Mouse (Mus musculus) ovary, postnatal 14 days (tissue): ENCODE measurements around the gene Rxra.
A peak's percentile ranks its signal among the peaks of the same experiment; 100 is the strongest.

ENCODE experiments used
- DNase-seq: peaks from one replicate; pipeline ENCODE4 v3.0.0; 2022; ENCODE audit warnings: low spot score

The Rxra gene

DNA sequence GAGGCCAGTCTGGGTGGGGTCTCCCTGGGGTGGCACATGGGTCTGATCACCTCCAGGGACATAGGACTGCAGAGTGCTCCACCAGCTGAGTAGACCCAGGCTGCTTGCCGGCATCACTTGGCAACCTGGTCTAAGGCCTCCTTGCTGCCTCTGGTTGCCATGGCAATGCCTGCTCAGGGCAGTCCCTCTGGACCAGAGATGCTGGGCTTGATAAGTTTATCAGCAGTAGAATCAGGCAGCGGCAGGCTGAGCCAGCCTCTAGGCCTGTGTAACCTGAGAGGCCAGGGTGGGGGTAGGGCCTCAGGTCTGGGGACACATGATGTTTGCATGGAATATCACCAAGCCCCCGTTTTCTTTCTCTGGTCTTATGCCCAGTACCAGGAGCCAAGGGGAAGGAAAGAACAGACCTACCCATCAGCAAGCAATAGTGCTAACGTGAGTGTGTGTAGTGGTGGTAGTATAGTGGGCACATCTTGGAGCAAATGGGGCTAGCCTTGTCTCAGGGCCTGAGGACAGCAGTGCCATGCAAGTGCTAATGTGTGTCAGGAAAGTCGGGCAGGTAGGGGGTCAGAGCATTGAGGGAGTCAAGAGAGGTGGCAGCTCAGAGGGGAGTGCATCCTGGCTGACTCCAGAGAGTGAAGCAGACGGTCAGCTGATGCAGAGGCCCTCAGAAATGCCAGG, 88.2 kb downstream of the Rxra start:
- no peak for DNase-seq

DNA sequence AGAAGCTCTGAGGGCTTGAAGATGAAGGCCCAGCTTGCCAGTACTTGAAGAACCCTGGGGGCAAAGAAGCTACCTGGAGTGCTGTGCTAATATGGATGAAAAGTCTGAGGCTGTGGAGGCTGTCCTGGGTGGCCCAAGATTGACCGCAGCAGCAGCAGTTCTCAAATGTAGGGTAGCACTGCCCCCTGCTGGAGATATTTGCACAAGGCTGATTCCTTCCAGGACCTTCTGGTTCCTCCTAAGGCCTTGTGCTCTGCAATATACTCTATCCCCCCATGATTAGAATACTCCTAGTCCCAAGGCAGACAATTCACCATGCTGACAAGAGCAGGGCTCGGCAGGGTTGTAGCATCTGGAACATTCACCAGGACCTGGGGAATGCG, 88.7 kb downstream of the Rxra start:
- DNase-seq: peak; percentile 92

DNA sequence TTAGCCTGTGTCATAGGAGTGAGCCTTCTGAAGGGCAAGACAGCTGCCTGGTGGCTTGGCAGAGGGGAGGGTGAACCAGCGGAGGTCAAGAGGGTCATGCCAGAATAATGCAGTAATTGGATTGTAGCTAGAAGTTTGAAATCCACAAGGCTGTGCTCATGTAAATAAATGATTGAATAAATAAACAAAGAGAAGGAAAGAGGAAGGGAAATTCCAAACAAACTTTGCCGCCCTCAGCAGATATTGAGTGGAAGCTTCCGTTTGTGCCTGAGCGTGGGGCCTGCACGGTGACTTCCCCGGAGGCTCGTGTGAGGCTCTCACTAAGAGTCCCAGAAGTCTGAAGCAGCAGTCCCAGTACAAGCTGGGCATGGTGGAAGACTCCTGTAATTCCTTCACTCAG, 91.5 kb downstream of the Rxra start:
- no peak for DNase-seq

DNA sequence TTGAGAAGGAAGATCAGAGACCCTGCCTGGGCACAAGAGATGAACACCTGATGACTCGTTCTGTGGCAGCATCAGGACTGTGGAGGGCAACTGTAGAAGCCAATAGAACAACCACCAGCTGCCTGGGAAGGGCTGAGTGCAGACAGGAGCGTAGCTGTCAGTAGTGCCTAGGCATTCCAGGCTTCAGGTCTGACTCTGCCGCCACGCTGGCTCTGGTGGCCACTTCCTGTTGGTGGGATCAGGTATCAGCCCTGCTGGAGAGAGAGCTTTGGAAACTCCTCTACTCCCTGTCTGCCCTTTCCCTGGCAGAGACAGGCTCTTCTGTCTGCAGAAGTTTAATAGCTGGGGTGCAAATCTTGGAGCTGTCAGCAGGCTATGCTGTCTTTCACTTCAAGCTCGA, 93.5 kb downstream of the Rxra start:
- no peak for DNase-seq

DNA sequence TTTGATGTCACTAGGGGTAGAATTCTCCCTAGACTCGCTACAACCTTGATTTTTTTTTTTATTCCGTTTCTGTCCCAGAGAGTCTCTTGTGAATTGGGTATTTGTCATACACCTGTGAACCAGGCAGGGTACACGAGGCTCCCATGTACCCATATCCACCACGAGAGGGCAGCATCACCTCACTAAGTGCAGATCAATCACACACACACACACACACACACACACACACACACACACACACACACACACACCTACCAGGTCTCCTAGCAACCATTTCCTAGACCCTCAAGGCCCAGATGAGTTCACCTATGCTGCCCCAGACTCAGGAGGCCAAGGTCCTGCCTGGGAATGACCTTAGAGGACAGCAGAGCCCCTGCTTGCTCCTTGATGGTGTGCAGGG, 94.0 kb downstream of the Rxra start:
- no peak for DNase-seq

DNA sequence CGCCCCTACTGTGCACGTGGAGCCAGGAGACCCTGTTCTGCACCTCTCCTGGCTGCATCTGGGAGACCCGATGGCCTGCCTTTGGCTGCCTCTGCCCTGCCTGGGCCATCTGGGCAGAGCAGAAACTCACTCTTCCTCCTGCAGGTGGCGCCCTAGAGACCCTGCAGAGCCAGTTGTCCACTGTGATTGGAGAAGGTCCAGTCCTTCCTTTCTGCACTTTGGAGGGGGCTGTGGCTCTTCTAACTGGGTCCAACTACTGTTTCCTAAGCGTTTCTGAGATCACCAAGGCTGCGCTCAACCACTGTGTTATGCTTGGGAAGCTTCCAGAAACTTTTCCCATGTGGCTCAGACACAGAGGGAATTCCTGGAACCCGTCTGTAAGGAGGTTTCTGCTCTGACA, 95.7 kb downstream of the Rxra start:
- DNase-seq: peak; percentile 92

DNA sequence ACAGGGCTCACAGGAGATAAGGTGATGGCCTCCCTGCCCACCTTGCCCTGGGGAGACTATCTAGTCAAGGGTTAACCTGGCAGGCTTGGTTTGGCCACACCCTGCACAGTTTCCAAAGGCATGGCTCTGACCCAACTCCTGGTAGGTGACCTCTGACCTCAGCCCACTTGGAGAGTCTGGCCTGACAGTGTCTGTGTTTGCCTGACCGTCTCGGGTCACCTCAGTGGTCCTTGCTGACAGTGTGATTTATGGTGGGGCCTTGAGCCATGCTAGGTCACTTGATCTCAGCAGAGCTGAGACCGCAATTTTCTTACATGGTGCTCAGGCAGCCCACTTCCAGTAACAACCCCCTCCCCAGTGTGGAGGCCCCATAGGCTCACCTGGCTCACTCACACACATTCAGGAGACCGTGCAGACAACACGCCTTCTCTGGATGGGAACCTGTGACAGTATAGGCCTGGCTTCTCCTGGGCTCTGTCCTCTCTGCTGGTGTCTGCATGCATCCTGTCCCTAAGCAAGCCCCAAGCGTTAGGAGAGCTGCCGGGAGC, 96.7 kb downstream of the Rxra start:
- no peak for DNase-seq

DNA sequence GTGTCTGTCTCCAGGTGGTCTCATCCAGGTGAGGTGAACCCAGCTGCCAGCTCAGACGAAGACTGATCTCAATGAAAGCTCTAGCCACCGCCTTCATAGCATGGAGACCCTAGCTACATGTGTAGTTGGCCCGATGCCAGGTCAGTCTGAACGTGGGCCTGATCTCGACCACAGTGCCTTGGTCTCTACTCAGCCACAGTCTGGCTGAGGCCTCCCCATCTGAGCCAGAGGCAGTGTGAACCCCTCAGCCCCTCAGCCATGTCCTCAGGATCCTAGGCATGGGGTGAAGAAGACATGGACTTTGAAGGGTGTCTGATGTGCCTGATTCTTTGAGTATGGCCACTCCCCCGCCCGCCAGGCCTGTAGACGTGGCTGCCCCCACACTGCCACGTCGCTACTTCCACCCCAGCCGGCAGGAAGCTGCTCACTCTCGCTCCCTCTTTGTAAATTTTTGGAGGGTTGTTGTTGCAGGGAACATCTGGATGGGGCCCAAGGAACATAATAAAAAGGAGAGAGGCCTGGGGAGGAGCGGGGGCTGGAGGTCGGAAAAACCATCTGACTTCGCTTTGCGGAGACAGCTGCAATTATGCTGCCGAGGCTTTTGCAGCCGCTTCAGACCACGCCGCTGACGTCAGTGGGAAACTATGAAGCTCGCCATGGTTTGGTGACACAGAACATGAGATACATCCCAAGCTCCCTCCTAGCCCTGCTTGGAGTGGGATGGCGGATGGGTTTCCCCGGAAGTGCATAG, 97.9 kb downstream of the Rxra start:
- peak; percentile 58 for DNase-seq

DNA sequence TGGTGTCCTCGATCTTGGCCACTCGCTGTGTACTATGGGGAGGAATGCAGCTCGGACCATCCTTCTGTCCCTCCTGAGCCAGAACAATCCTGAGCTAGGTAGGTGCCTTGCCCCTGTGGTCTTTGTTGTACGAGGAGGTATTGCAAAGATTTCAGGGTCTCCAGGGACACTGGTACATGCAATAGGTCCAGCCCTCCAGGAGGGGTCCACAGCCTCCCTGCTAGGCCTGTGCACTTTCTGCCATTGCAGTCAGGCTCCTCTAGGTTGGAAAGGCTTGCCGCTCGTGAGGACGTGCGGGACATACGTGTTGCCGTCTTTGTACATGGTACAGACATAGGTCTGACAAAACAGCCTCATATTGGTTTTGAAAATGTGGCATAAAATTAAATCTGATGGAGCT, 98.8 kb downstream of the Rxra start:
- DNase-seq: no peak

DNA sequence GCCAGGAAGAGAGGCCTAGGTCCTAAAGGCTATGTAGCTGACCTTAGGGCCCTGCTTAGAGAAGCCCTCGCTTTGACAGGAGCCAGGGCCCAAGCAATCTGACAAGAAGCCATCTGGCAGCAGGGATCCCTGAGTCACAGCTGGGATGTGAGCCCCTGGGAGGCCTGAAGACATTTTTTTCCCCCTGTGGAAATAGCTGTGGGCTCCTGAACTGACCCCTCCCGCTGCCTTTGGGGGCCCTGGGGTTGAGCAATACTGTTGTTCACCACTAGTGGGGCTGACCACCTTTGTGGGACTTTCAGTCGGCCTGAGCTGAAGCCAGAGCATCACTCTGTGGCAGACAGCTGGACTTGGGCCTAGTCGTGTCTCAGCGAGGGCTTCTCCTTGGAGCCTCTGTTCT, 99.4 kb downstream of the Rxra start:
- DNase-seq: no peak

DNA sequence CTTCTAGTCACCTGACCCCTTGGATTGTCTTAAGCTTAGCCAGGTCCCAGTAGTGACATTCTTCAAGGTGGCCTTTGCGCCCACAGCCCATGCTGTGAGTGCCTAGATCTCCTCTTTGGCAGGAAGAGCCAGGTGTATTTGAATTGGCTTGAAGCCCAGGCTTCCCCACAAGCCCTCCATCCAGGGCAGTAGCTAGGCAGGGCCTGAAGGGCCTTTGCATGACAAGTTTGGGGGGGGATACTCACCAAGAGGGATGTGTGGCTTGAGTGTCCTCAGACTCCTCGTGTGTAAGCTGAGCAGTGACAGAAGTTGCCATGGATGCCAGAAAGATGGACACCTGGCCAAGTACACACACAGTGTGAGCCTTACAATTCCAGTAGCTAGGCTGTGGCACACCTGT, 101.5 kb downstream of the Rxra start:
- DNase-seq: no peak

DNA sequence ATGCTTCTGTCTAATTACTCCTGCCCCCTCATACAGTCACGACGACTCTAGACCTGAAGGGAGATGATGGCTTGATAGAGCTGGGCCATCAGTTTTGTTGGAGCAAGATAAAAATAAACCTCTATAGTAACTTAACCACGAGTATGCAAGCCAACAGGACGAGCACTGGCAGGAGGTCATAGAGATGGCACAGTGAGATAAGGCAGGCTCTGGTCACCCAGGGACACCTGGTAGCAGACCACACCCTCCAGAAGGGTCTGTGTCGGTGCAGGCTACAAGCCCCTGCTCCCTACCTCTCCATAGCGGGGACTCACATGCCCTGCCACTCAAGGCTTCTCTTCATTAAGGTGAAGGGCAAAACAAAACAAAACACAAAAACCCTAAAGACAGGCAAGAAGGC, 102.0 kb downstream of the Rxra start:
- no peak for DNase-seq

DNA sequence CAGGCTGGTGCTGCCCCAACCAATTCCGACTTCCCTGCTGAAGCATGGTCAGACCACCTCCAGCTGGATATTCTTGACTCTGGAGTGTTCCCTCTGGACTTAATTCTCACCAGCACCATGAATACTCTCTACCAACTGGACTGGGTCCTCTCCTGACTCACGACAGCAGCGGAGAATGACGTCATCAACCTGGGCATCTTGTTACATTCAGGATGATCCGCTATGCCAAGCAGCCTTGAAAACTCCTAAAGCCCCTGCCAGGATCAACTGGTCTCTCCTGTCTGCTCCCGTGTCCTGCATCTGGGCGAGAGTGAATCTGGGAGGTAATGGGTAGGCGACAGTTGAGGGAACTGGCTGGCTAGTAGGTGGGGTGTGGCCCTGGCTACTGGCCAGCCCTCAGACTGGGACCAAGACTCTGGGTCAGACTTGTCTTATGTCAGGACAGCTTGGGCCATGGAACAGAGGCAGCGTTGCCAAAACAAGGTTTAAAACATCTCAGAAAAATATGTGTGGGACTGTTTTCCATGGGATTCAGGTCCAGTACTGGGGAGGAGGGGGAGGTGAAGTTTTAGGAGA, 103.1 kb downstream of the Rxra start:
- DNase-seq: no peak

DNA sequence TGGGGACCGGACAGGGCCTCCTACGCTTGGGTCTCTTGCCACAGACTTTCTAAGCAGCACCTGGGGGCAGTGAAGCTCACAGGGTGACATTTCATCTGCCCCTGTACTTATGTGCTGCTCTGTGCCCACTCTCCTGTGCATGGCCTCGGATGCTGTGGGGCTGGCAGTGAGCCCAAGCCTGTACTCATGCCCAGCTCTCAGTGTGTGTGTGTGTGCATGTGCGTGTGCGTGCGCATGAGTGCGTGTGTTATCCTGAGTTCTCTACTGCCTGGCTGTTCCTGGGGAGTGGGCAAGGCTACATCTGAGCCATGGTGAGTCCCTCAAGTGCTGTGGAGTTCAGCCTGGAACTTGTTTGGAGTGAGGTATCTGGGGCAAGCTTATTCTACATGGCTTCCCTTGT, 103.9 kb downstream of the Rxra start:
- no peak for DNase-seq

DNA sequence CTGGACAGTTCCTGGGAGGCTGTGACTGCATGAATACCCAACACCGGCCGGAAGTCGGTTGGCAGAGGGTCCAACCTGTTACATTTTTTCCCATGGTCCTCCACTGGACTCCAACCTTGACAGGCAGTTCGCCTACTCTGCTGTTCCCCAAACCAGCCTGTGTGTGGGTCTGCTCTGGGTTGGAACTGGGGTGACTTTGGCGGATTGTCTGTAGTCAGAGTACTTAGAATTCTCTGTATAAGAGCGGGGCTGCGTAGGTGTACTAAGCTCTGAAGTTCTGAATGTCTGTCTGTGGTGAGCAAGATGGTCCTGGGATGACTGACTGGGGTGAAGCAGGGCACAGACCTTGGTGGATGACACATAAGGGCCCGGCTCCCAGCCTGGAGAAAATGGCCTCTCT, 109.1 kb downstream of the Rxra start:
- no peak for DNase-seq

DNA sequence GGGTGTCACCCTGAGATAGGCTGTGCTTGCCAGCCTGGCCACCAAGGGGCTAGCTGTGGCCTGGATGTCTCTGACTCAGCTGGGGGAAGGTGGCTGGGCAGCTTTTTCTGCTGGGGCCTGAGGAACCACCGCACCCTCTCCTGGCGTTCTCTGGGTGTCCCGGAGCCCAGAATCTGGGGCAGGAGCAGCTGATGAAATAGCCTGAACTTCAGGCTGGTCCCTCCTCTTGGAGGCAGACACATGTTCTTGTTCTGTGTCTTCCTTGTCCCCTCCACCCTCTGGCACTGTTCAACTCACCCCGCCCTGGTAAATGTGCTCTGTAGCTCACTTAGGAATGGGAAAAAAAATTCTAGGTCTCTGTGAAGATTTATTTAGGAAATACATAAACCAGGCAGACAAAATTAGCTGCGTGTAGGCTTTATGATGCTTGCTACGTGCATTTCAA, 109.8 kb downstream of the Rxra start:
- DNase-seq: no peak

DNA sequence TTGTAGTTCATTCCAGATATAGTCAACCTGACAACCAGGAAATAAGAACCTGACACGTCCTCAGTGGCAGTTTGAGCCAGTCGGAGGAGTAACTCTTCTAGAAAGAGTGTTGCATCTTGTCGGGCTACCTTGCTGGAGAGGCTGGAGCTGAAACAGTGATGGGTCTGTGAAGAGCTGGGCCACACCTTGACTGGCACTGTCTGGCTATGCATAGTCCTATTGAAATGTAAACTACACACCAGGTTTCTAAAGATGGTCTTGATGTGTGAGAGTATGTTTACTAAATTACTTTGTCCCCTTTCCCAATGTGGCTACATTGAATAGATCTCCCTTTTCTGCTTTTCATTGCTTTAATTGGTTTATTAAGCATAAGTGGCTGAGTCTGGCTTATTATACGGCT, 115.3 kb downstream of the Rxra start:
- no peak for DNase-seq

DNA sequence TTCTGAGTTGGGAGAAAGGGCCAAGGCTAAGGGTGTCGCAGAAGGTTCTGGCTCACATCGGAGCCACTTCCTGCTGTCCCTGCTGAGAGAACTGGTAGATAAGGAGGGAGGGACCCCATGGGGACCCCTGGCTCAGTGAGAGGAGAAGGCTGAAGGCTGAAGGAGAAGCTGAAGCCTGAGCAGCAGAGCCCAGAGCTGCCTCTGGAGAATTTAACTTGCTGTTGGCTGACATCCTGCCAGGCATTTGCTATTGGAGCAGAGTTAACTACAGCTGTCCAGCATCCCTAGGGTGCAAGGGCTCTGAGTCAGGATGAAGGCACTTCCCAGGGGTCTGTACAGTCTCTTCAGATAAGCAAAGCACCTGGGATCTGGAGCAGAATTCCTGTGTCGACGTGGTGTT, 122.8 kb downstream of the Rxra start:
- no peak for DNase-seq

DNA sequence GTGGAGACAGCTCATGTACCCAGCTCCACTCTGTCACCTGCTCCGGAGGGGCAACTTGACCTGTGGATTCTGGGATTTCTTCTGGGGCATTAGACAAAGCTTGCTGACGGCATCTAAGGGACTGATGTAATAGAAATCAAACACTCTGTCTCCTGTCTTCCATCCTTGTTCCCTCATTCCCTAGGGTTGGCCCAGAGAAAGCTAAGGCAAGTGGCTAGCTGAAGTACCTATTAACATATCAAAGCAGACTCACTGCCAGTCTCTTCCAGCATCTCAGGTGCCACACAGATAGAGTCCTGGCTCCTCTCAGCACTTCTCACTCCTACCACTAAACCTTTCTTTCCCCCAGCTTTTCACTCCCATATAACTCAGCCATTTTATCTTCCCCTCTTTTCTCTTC, 124.8 kb downstream of the Rxra start:
- DNase-seq: no peak

DNA sequence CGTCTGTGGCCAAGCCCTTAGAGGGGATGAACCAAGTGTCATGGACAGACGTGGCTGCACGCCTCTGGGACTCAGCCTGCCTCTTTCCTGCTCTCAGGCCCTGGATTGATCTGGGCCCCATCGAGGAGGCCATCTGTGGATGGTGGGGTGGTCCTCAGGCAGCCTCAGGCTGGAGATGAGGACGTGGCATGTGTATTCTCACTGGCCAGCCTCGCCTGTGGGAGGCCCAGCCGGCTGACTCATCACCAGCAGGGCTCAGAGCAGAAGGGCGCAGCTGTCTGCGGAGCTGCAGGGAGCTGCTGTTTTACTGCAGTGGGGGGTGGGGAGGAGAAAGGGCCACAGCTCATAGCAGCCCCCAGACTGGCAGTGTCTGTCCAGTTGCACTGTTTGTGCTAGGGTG, 126.3 kb downstream of the Rxra start:
- DNase-seq: no peak

DNA sequence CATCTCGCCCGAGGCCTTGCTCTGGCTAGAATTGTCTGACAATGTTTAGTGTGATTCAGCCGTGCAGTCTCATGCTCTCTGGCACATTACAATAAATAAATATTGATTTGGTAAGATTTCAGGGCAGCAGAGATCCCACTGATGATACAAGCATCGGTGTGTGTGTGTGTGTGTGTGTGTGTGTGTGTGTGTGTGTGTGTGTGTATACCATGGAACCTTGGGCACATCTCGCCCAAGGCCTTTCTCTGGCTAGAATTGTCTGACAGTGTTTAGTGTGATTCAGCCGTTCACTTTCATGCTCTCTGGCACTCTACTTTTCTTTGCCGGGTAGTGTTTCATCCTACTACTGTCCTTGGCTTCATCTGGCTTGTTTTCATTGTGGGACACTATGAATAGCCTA, 130.5 kb downstream of the Rxra start:
- DNase-seq: no peak

DNA sequence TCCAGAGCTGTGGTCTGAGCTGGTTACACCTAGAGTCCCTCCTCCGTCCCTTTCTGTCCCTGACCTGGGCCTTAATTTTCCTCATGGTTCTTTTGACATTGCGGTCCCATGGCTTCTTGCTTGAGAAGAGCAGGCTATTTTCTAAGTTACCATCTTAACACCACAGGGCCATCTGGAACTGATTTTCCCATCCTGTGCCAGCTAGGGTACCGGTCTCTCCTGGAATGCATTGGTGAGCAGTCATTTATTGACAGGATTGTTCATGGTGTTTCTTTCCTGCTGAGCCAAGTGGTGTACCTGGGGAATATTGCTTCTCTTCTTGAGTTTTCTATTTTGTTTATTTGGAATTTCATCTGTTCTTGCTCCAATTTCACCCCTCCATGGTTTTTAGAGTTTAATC, 131.4 kb downstream of the Rxra start:
- no peak for DNase-seq

DNA sequence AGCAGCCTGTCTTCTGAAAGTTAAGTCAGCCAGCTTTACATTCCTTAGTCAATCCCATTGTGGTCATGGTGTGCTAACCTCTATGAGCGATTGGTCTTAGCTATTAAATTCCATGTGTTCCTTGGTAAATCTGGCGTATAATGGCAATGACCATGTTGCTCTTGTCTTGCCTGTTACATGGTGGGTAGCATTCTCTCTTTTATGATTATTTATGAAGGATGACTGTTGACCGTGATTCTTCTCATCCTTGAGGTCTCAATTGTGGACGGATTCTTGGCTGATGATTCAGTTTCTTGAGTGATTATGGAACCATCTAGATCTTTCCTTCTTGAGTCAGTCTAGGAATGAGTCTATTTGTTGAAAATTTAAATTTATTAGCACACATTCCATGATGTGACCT, 133.7 kb downstream of the Rxra start:
- no peak for DNase-seq
